Mouse (Mus musculus) heart, embryonic 13.5 days (tissue): Measurements from ENCODE around the gene Mroh2a. TPM values are rescaled to one million over a fixed set of nuclear protein-coding genes. Genes with fewer than 3 reads are reported as not detected.

ENCODE experiments used
- ATAC-seq: fragments of 200-750 bp; cut with Nextera tagmentation; 2 replicates; pipeline ENCODE4 v1.8.0; 2017; ENCODE audit warnings: moderate TSS enrichment; ENCODE audit not compliant: insufficient number of reproducible peaks, low FRiP score, low TSS enrichment; ENCODE audit errors: extremely low read depth
- H3K27ac ChIP-seq: fragments of 300-500 bp; sonication (generic); replicated peaks from 2 replicates; pipeline ENCODE4 v1.5.1; 2015; ENCODE audit warnings: moderate library complexity, mild to moderate bottlenecking, inconsistent platforms
- H3K27me3 ChIP-seq: fragments of 300-500 bp; sonication (generic); replicated peaks from 2 replicates; pipeline ENCODE4 v1.6.1; 2015; ENCODE audit warnings: mild to moderate bottlenecking, inconsistent platforms
- H3K36me3 ChIP-seq: fragments of 300-500 bp; sonication (generic); 2 replicates; pipeline ENCODE4 v1.6.1; 2015; ENCODE audit warnings: mild to moderate bottlenecking, inconsistent platforms
- H3K4me1 ChIP-seq: fragments of 300-500 bp; sonication (generic); 2 replicates; pipeline ENCODE4 v1.6.1; 2015; ENCODE audit warnings: inconsistent platforms
- H3K4me2 ChIP-seq: fragments of 300-500 bp; sonication (generic); 2 replicates; pipeline ENCODE4 v1.6.1; 2015; ENCODE audit warnings: inconsistent platforms, mild to moderate bottlenecking, moderate library complexity
- H3K4me3 ChIP-seq: fragments of 300-500 bp; sonication (generic); 2 replicates; pipeline ENCODE4 v1.5.1; 2015; ENCODE audit warnings: moderate library complexity, mild to moderate bottlenecking, inconsistent platforms
- H3K9ac ChIP-seq: fragments of 300-500 bp; sonication (generic); 2 replicates; pipeline ENCODE4 v1.6.1; 2015; ENCODE audit warnings: inconsistent platforms, mild to moderate bottlenecking, moderate library complexity
- H3K9me3 ChIP-seq: fragments of 300-500 bp; sonication (generic); 2 replicates; pipeline ENCODE4 v1.6.1; 2016; ENCODE audit warnings: inconsistent platforms
- WGBS: fragments of 180-500 bp; shearing (Covaris S2); methylation state at CpG from one replicate; pipeline ENCODE4 v1.1.7; 2015; ENCODE audit warnings: mixed read lengths; 5-methylcytosine and 5-hydroxymethylcytosine counted together
- polyA plus RNA-seq: library from polyadenylated mRNA; unstranded; fragments of >200 nt; fragmentation: Nextera tagmentation; extraction: Ambion mirVana; gene quantifications from 2 replicates; pipeline ENCODE4 v1.2.1, GENCODE M21; 2015

Mroh2a gene
- polyA plus RNA-seq, 1 experiment from 2014 or later = 0.33 TPM

DNA sequence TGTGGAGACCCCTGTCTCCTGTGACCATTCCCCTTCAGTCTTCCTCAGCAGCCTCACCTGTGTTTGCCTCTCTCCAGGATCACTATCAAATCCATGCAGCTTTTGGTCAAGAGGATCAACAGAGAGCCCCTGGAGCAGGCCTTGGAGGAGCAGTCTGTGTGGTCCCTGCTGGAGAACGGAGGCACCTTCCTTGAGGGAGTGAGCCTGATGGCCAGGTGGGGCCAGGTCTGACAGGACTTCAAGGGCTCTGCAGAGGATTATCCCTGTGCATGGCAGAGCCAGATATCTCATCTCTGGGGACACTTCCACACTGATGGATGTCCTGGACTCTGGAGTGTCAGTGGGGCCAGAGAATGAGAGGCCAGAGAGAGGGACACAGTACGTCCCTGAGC lies 28.7 kb downstream of the Mroh2a start:
- no peak overlapping the region for H3K27ac ChIP-seq
- H3K27me3 ChIP-seq = no peaks in the 10 kb centered on the region
- 55% methylated on average over 2 of the region's 2 CpGs for WGBS
- H3K4me2 ChIP-seq = no peak overlapping the region
- no peak overlapping the region for H3K4me3 ChIP-seq
- H3K9me3 ChIP-seq = peaks cover 69% of the 10 kb centered on the region
- ATAC-seq = no peak
- peaks cover 12% of the 10 kb centered on the region for H3K36me3 ChIP-seq
- no peak overlapping the region for H3K9ac ChIP-seq
- H3K4me1 ChIP-seq = peaks cover 17% of the 10 kb centered on the region

DNA sequence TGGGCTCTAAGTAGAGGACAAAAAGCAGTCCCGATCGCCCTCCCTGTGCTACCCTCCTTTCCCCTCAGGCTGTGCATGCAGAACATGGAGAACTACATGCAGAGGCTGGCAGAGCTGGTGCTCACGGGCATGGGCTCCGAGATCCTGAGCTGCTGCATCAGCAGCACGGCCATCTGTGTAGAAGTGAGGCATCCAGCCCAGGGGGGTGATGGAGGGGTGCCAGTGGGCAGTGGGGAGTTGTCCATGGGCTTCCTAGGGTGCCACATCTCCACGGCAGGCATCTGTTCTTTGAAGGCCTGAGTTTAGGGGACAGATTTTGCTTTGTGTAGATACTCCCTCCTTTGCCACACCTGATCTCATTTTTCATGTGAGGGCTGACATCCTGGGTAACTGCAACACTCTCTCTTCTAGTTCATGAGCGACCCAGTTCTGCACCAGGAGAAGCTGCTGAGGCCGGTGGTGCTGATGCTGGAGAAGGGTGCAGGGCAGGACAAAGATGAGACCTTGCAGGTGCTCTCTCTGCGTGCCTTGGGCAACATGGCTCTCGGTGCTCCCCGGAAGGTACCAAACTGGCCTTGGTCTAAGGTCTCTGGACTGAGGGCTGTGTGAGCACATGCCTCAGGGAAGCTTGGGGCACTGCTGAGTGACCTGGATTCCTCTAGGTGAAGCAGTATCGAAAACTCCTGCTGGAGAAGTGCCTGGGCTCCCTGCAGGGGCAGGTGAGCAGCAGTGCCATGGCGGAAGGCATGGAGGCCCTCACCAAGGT lies 29.4 kb downstream of the Mroh2a start:
- ATAC-seq = no peak
- Histone ChIP-seq H3K4me3 (no peak overlapping the region), H3K4me1 (peaks cover 17% of the 10 kb centered on the region), H3K27me3 (no peaks in the 10 kb centered on the region), H3K9ac (no peak overlapping the region), H3K4me2 (no peak overlapping the region), H3K9me3 (peaks cover 62% of the 10 kb centered on the region), H3K27ac (no peak overlapping the region), H3K36me3 (peaks cover 19% of the 10 kb centered on the region)
- 72% methylated on average over 13 of the region's 13 CpGs for WGBS

GRCm38 (mm10) chr1:88256886-88257663 lies 30.3 kb downstream of the Mroh2a start:
- no peaks in the 10 kb centered on the region for H3K27me3 ChIP-seq
- H3K27ac ChIP-seq = no peak overlapping the region
- 68% methylated on average over 10 of the region's 10 CpGs for WGBS
- H3K9me3 ChIP-seq = peaks cover 56% of the 10 kb centered on the region
- H3K9ac ChIP-seq = no peak overlapping the region
- H3K4me2 ChIP-seq = no peak overlapping the region
- peaks cover 28% of the 10 kb centered on the region for H3K36me3 ChIP-seq
- ATAC-seq = no peak
- H3K4me3 ChIP-seq = no peak overlapping the region
- H3K4me1 ChIP-seq = peaks cover 21% of the 10 kb centered on the region

- Histone ChIP-seq H3K4me2 (no peak overlapping the region), H3K4me1 (peaks cover 27% of the 10 kb centered on the region), H3K27me3 (no peaks in the 10 kb centered on the region), H3K9me3 (peaks cover 50% of the 10 kb centered on the region), H3K4me3 (no peak overlapping the region), H3K36me3 (peaks cover 34% of the 10 kb centered on the region), H3K27ac (no peak overlapping the region), H3K9ac (no peak overlapping the region)
- 73% methylated on average over 6 of the region's 6 CpGs for WGBS
- ATAC-seq = no peak
Observed at GRCm38 (mm10) chr1:88257681-88258080, 30.9 kb downstream of the Mroh2a start.

DNA sequence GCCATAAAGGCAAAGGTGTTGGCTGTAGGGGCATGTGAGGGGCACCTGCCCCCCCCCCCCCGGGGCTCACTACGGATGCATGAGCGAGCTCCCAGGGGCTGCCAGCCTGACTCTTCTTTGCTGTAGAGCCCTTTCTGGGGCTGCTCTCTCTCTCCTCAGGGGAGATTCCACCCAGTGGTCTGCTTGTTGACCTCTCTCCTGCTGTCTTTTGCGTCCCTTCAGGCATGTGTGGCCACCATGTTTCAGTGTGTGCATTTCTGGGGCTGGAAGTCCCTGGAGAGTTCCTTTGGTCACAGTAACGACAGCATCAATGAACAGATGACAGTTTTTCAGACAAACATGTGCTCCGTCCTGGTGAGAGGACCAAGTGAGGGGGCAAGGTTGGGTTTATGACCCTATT lies 31.6 kb downstream of the Mroh2a start:
- no peak overlapping the region for H3K9ac ChIP-seq
- H3K4me3 ChIP-seq = no peak overlapping the region
- ATAC-seq = no peak
- WGBS = 64% methylated on average over 6 of the region's 6 CpGs
- H3K4me1 ChIP-seq = peaks cover 30% of the 10 kb centered on the region
- no peaks in the 10 kb centered on the region for H3K27me3 ChIP-seq
- H3K36me3 ChIP-seq = peaks cover 41% of the 10 kb centered on the region
- no peak overlapping the region for H3K27ac ChIP-seq
- H3K9me3 ChIP-seq = peaks cover 43% of the 10 kb centered on the region
- no peak overlapping the region for H3K4me2 ChIP-seq

GRCm38 (mm10) chr1:88258881-88259642 lies 32.3 kb downstream of the Mroh2a start:
- Histone ChIP-seq H3K9me3 (peaks cover 36% of the 10 kb centered on the region), H3K9ac (peak overlapping the region; percentile 0; the same call in 1 of the 2 replicates), H3K27me3 (no peaks in the 10 kb centered on the region), H3K4me1 (peaks cover 30% of the 10 kb centered on the region), H3K27ac (no peak overlapping the region; the same call in 1 of the 2 replicates), H3K4me3 (no peak overlapping the region), H3K36me3 (peaks cover 48% of the 10 kb centered on the region), H3K4me2 (no peak overlapping the region)
- WGBS = 60% methylated on average over 8 of the region's 8 CpGs
- no peak for ATAC-seq

GRCm38 (mm10) chr1:88259643-88260024 lies 32.8 kb downstream of the Mroh2a start:
- H3K4me2 ChIP-seq = no peak overlapping the region
- H3K36me3 ChIP-seq = peaks cover 54% of the 10 kb centered on the region
- 70% methylated on average over 4 of the region's 4 CpGs for WGBS
- no peaks in the 10 kb centered on the region for H3K27me3 ChIP-seq
- H3K9ac ChIP-seq = peak overlapping the region; percentile 0; the same call in 1 of the 2 replicates
- no peak for ATAC-seq
- no peak overlapping the region for H3K4me3 ChIP-seq
- H3K4me1 ChIP-seq = peaks cover 33% of the 10 kb centered on the region
- H3K9me3 ChIP-seq = peaks cover 31% of the 10 kb centered on the region
- H3K27ac ChIP-seq = no peak overlapping the region; the same call in 1 of the 2 replicates

GRCm38 (mm10) chr1:88260114-88260513 lies 33.3 kb downstream of the Mroh2a start:
- Histone ChIP-seq H3K9me3 (peaks cover 26% of the 10 kb centered on the region), H3K4me2 (no peak overlapping the region), H3K36me3 (peaks cover 59% of the 10 kb centered on the region), H3K9ac (no peak overlapping the region), H3K4me1 (peaks cover 37% of the 10 kb centered on the region), H3K27ac (no peak overlapping the region), H3K27me3 (no peaks in the 10 kb centered on the region), H3K4me3 (no peak overlapping the region)
- 69% methylated on average over 6 of the region's 6 CpGs for WGBS
- ATAC-seq = no peak

DNA sequence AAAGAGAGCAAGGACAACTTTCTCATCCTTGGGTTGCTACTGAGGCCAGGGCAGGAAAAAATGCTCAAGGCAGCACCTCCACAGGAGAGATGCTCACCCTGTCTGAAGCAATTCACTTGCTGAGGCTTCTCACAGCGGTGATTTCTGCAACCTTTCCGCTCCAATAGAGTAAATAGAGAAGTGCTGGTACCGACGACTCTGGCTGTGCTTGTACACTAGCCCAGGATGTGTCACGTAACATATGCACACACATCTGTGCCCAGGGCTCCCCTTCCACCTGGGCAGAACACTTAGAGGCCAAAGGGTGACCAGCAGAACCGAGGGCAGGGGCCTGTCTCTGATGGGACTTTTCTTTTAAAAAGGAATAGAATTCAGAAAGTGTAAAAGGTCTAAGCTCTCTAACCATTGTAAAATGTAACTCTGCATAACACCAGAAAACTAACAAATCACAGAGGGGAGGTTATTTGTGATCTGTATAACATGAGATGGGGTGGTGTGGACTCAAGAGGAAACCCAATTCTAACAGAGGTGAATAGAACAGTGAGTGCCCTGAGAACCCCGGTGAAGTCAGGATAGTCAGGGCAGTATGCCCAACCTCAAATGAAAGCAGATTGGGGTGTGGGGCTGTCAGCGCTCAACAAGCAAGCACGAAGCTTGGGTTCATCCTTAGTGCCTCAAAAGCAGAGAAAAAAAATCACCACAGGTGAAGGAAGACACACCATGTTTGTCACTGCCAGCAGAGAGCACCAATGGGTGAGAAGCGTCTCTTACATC lies 34.0 kb downstream of the Mroh2a start:
- peaks cover 43% of the 10 kb centered on the region for H3K4me1 ChIP-seq

GRCm38 (mm10) chr1:88261706-88262105 lies 34.9 kb downstream of the Mroh2a start:
- no peaks in the 10 kb centered on the region for H3K27me3 ChIP-seq
- H3K4me1 ChIP-seq = peaks cover 43% of the 10 kb centered on the region
- peaks cover 10% of the 10 kb centered on the region for H3K9me3 ChIP-seq
- H3K4me2 ChIP-seq = no peak overlapping the region
- H3K9ac ChIP-seq = no peak overlapping the region
- H3K27ac ChIP-seq = no peak overlapping the region
- H3K36me3 ChIP-seq = peaks cover 75% of the 10 kb centered on the region
- WGBS = 77% methylated on average over 7 of the region's 7 CpGs
- ATAC-seq = no peak
- H3K4me3 ChIP-seq = no peak overlapping the region

More for the DNA sequence above, 34.0 kb downstream of the Mroh2a start:
- Histone ChIP-seq H3K9ac (no peak overlapping the region), H3K4me2 (no peak overlapping the region), H3K36me3 (peaks cover 65% of the 10 kb centered on the region), H3K27ac (no peak overlapping the region), H3K27me3 (no peaks in the 10 kb centered on the region), H3K9me3 (peaks cover 19% of the 10 kb centered on the region), H3K4me3 (no peak overlapping the region)
- WGBS = 81% methylated on average over 10 of the region's 10 CpGs
- ATAC-seq = no peak
